Mouse (Mus musculus) lung, adult 2 months (tissue): ENCODE measurements around the gene Syt1.

Experiments used
- CTCF ChIP-seq: fragments of 200-500 bp; IDR thresholded peaks from 2 replicates; pipeline ENCODE4 v1.5.1; 2011; ENCODE audit warnings: mild to moderate bottlenecking, low read length, control low read depth; ENCODE audit not compliant: insufficient read depth
- POLR2A ChIP-seq: fragments of 200-500 bp; IDR thresholded peaks from 2 replicates; pipeline ENCODE4 v1.6.1; 2011; ENCODE audit warnings: low read depth, mild to moderate bottlenecking, control low read depth, low read length, borderline replicate concordance; ENCODE audit errors: extremely low read depth

GRCm38 (mm10) chr10:108728961-108729360 lies 281.8 kb downstream of the Syt1 start:
- no peak for TF ChIP-seq POLR2A
- no peak for TF ChIP-seq CTCF
